Mouse (Mus musculus): ENCODE results near the gene Ak1.

DNA sequence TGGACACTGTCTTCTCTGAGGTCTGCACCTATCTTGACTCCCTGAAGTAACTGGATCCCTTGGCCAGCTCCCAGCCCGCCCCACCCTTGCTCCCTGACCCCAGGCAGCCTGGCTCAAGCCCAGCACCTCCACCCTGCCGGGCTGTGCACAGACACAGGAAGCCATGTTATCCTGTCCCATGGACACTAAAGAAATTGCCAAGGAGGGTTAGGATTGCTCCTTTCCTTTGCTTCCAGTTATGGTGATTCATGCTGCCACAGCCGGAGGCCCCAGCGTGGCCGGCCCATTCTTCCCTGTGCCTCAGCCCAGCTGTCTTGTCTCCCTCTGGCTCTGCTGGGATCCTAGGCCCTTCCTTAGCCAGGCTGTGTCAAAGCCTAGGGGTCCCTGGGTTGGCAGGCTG is 12.1 kb downstream of the Ak1 start:
- no peak for TF ChIP-seq POLR2A (IDR thresholded peaks at IDR 0.05; ENCODE audit: borderline replicate concordance, insufficient read depth, low read length)
- TF ChIP-seq CTCF (IDR thresholded peaks at IDR 0.05; ENCODE audit: borderline replicate concordance, insufficient read depth, low read depth, low read length), result no peak
